Mouse (Mus musculus) mouse trophoblast stem cell (cell line): Measurements from ENCODE around the gene Pou2f2.
"Not testable (repeated sequence)": the region's sequence is repeated elsewhere in the genome, so short reads cannot be mapped to it uniquely, and the experiment has no call there.

ENCODE experiments used
- in situ Hi-C, 2 experiments: fragments of 300-500 bp; cut with MseI, MboI; formaldehyde crosslinking; loops; 2 replicates in 1 of 2; 3 replicates in 1 of 2; pipeline ENCODE4 v1.15.1; 2025

Gene Pou2f2

GRCm38 (mm10) chr7:25067909-25068656 lies 111.4 kb downstream of the Pou2f2 start:
- in situ Hi-C loops, result no loop called here

GRCm38 (mm10) chr7:25067338-25067737 lies 112.2 kb downstream of the Pou2f2 start:
- in situ Hi-C loops, result no loop called here

GRCm38 (mm10) chr7:25063900-25064299 lies 115.6 kb downstream of the Pou2f2 start:
- in situ Hi-C loops, result no loop called here

GRCm38 (mm10) chr7:25063346-25063745 lies 116.2 kb downstream of the Pou2f2 start:
- in situ Hi-C loops, result no loop called here

- in situ Hi-C loops, result no loop called here
Measured at GRCm38 (mm10) chr7:25058836-25059235, 120.7 kb downstream of the Pou2f2 start.

- in situ Hi-C loops, result no loop called here
Measured at GRCm38 (mm10) chr7:25058394-25058793, 121.1 kb downstream of the Pou2f2 start.

- in situ Hi-C loops, result no loop called here
Measured at GRCm38 (mm10) chr7:25057888-25058287, 121.6 kb downstream of the Pou2f2 start.

- in situ Hi-C loops, result no loop called here
Measured at GRCm38 (mm10) chr7:25056951-25057350, 122.6 kb downstream of the Pou2f2 start.

GRCm38 (mm10) chr7:25052587-25052986 lies 126.9 kb downstream of the Pou2f2 start:
- in situ Hi-C loops, result no loop called here

GRCm38 (mm10) chr7:25049295-25049930 lies 130.1 kb downstream of the Pou2f2 start:
- in situ Hi-C loops, result no loop called here

- in situ Hi-C loops, result no loop called here
Measured at GRCm38 (mm10) chr7:25047363-25047762, 132.2 kb downstream of the Pou2f2 start.

- in situ Hi-C loops, result not testable (repeated sequence)
Measured at GRCm38 (mm10) chr7:25044599-25044998, 134.9 kb downstream of the Pou2f2 start.

GRCm38 (mm10) chr7:25041921-25042320 lies 137.6 kb downstream of the Pou2f2 start:
- in situ Hi-C loops, result no loop called here
